Mouse (Mus musculus) forebrain, postnatal 0 days (tissue): ENCODE data around the gene Nr2c2ap. TPM values are rescaled to one million over a fixed set of nuclear protein-coding genes. Genes with fewer than 3 reads are reported as not detected.
A peak's percentile ranks its signal among the peaks of the same experiment; 100 is the strongest.

Experiments used
- ATAC-seq: fragments of 200-750 bp; cut with Nextera tagmentation; 2 replicates; pipeline ENCODE4 v1.8.0; 2017; ENCODE audit warnings: mild to moderate bottlenecking, moderate library complexity
- DNase-seq: peaks from one replicate; pipeline ENCODE4 v3.0.0-alpha.2; 2015
- H3K27ac ChIP-seq: fragments of 300-500 bp; sonication (generic); 2 replicates; pipeline ENCODE4 v1.5.1; 2014; ENCODE audit warnings: low read depth, mild to moderate bottlenecking, antibody characterized with exemption, low read length, moderate library complexity, mixed read lengths
- H3K27me3 ChIP-seq: fragments of 300-500 bp; sonication (generic); 2 replicates; pipeline ENCODE4 v1.6.1; 2014; ENCODE audit warnings: mild to moderate bottlenecking, low read length, mixed read lengths; ENCODE audit not compliant: insufficient read depth
- H3K36me3 ChIP-seq: fragments of 300-500 bp; sonication (generic); 2 replicates; pipeline ENCODE4 v1.6.1; 2014; ENCODE audit warnings: mild to moderate bottlenecking, moderate library complexity; ENCODE audit not compliant: insufficient read depth
- H3K4me1 ChIP-seq: fragments of 300-500 bp; sonication (generic); 2 replicates; pipeline ENCODE4 v1.6.1; 2014; ENCODE audit warnings: antibody characterized with exemption; ENCODE audit not compliant: insufficient read depth
- H3K4me2 ChIP-seq: fragments of 300-500 bp; sonication (generic); 2 replicates; pipeline ENCODE4 v1.6.1; 2014; ENCODE audit warnings: low read depth, mild to moderate bottlenecking, moderate library complexity
- H3K4me3 ChIP-seq: fragments of 300-500 bp; sonication (generic); 2 replicates; pipeline ENCODE4 v1.5.1; 2014; ENCODE audit warnings: low read depth, low read length, mixed read lengths
- H3K9ac ChIP-seq: fragments of 300-500 bp; sonication (generic); 2 replicates; pipeline ENCODE4 v1.6.1; 2014; ENCODE audit warnings: mild to moderate bottlenecking
- H3K9me3 ChIP-seq: fragments of 300-500 bp; sonication (generic); 2 replicates; pipeline ENCODE4 v1.6.1; 2016; ENCODE audit warnings: low read length
- CTCF ChIP-seq: sonication (generic); IDR thresholded peaks from 2 replicates; pipeline ENCODE4 v1.5.1; 2016; ENCODE audit warnings: antibody characterized with exemption, control low read depth, low read depth
- WGBS: fragments of 180-500 bp; shearing (Covaris S2); extraction: QIAGEN DNeasy Blood & Tissue Kit; methylation state at CpG from one replicate; pipeline ENCODE4 v1.1.7; 2014; 5-methylcytosine and 5-hydroxymethylcytosine counted together
- microRNA-seq, 2 experiments: library from miRNA; unstranded; fragments of <30 nt; microRNA quantifications; one replicate each; pipeline ENCODE4; 2016
- polyA plus RNA-seq: library from polyadenylated mRNA; unstranded; fragments of >200 nt; fragmentation: Nextera tagmentation; extraction: Ambion mirVana; gene quantifications from 2 replicates; pipeline ENCODE4 v1.2.1, GENCODE M21; 2015
- total RNA-seq: library from RNA; depleted of rRNA; stranded (reverse); fragments of >200 nt; gene quantifications from 2 replicates; pipeline ENCODE4 v1.2.3, GENCODE M21; 2014; rRNA removed

Nr2c2ap gene
- total and polyA plus RNA-seq, 2 experiments from 2014 or later, result 6.6 to 55.9 TPM

GRCm38 (mm10) chr8:70173320-70173719 lies 42.2 kb downstream of the Nr2c2ap start:
- H3K4me3 ChIP-seq, result no peak overlapping the region
- no peak for DNase-seq
- H3K9me3 ChIP-seq, result no peaks in the 10 kb centered on the region
- H3K27ac ChIP-seq, result no peak overlapping the region
- no peaks in the 10 kb centered on the region for H3K27me3 ChIP-seq
- ATAC-seq, result no peak
- H3K4me2 ChIP-seq, result 0 out of 2 replicates have a peak overlapping the region, but pooled peaks have one; percentile 57
- WGBS, result 81% methylated on average over 5 of the region's 5 CpGs
- no peak overlapping the region for H3K9ac ChIP-seq
- H3K4me1 ChIP-seq, result 0 out of 2 replicates have a peak, but pooled peaks cover 4% of the 10 kb centered on the region
- peaks cover 12% of the 10 kb centered on the region for H3K36me3 ChIP-seq
- TF ChIP-seq CTCF, result no peak

- Histone ChIP-seq H3K4me1 (0 out of 2 replicates have a peak, but pooled peaks cover 4% of the 10 kb centered on the region), H3K27ac (no peak overlapping the region), H3K36me3 (peaks cover 19% of the 10 kb centered on the region), H3K4me2 (no peak overlapping the region), H3K9me3 (no peaks in the 10 kb centered on the region), H3K4me3 (no peak overlapping the region), H3K9ac (no peak overlapping the region), H3K27me3 (no peaks in the 10 kb centered on the region)
- no peak for TF ChIP-seq CTCF
- DNase-seq, result no peak
- ATAC-seq, result no peak
- WGBS, result 92% methylated on average over 7 of the region's 7 CpGs
Measured at GRCm38 (mm10) chr8:70174079-70174478, 42.9 kb downstream of the Nr2c2ap start.

GRCm38 (mm10) chr8:70178231-70178630 lies 47.1 kb downstream of the Nr2c2ap start:
- WGBS, result 96% methylated on average over 2 of the region's 2 CpGs
- Histone ChIP-seq H3K4me3 (no peak overlapping the region), H3K27me3 (no peaks in the 10 kb centered on the region), H3K27ac (no peak overlapping the region), H3K4me2 (no peak overlapping the region), H3K9me3 (no peaks in the 10 kb centered on the region), H3K4me1 (0 out of 2 replicates have a peak, but pooled peaks cover 3% of the 10 kb centered on the region), H3K9ac (no peak overlapping the region), H3K36me3 (peaks cover 38% of the 10 kb centered on the region)
- no peak for ATAC-seq
- no peak for TF ChIP-seq CTCF
- no peak for DNase-seq

GRCm38 (mm10) chr8:70179082-70179481 lies 47.9 kb downstream of the Nr2c2ap start:
- DNase-seq, result no peak
- H3K4me2 ChIP-seq, result no peak overlapping the region
- WGBS, result 97% methylated on average over 4 of the region's 4 CpGs

GRCm38 (mm10) chr8:70181212-70181902 lies 50.2 kb downstream of the Nr2c2ap start:
- no peak overlapping the region for H3K4me3 ChIP-seq
- no peaks in the 10 kb centered on the region for H3K9me3 ChIP-seq
- H3K36me3 ChIP-seq, result peaks cover 39% of the 10 kb centered on the region
- DNase-seq (no peak), ATAC-seq (no peak)
- H3K9ac ChIP-seq, result no peak overlapping the region
- no peak overlapping the region for H3K4me2 ChIP-seq
- no peaks in the 10 kb centered on the region for H3K27me3 ChIP-seq
- H3K4me1 ChIP-seq, result no peaks in the 10 kb centered on the region
- no peak overlapping the region for H3K27ac ChIP-seq
- TF ChIP-seq CTCF, result no peak
- 90% methylated on average over 16 of the region's 16 CpGs for WGBS

More at GRCm38 (mm10) chr8:70179082-70179481, 47.9 kb downstream of the Nr2c2ap start:
- no peaks in the 10 kb centered on the region for H3K9me3 ChIP-seq
- H3K27me3 ChIP-seq, result no peaks in the 10 kb centered on the region
- H3K36me3 ChIP-seq, result peaks cover 39% of the 10 kb centered on the region
- H3K4me1 ChIP-seq, result no peaks in the 10 kb centered on the region
- no peak overlapping the region for H3K27ac ChIP-seq
- no peak overlapping the region for H3K4me3 ChIP-seq
- TF ChIP-seq CTCF, result peak; percentile 43
- H3K9ac ChIP-seq, result no peak overlapping the region
- ATAC-seq, result no peak

GRCm38 (mm10) chr8:70181903-70182252 lies 50.7 kb downstream of the Nr2c2ap start:
- 86% methylated on average over 2 of the region's 2 CpGs for WGBS
- no peaks in the 10 kb centered on the region for H3K27me3 ChIP-seq
- no peaks in the 10 kb centered on the region for H3K4me1 ChIP-seq
- H3K36me3 ChIP-seq, result peaks cover 43% of the 10 kb centered on the region
- no peak overlapping the region for H3K4me3 ChIP-seq
- H3K9ac ChIP-seq, result no peak overlapping the region
- no peaks in the 10 kb centered on the region for H3K9me3 ChIP-seq
- H3K4me2 ChIP-seq, result no peak overlapping the region
- no peak for ATAC-seq
- no peak for TF ChIP-seq CTCF
- no peak overlapping the region for H3K27ac ChIP-seq
- DNase-seq, result no peak

GRCm38 (mm10) chr8:70183194-70183593 lies 52.1 kb downstream of the Nr2c2ap start:
- H3K4me2 ChIP-seq, result no peak overlapping the region
- no peak overlapping the region for H3K27ac ChIP-seq
- 90% methylated on average over 4 of the region's 4 CpGs for WGBS
- no peak for ATAC-seq
- DNase-seq, result no peak
- H3K27me3 ChIP-seq, result no peaks in the 10 kb centered on the region
- H3K36me3 ChIP-seq, result peaks cover 39% of the 10 kb centered on the region
- H3K9ac ChIP-seq, result no peak overlapping the region
- no peak overlapping the region for H3K4me3 ChIP-seq
- no peaks in the 10 kb centered on the region for H3K4me1 ChIP-seq
- H3K9me3 ChIP-seq, result no peaks in the 10 kb centered on the region
- TF ChIP-seq CTCF, result no peak

Small RNA genes lying within 50 kb of the gene (microRNA-seq; reads per million reads assigned to microRNA genes)
- gene Mir7066, result 2.3 to 5.4 reads per million in 2 experiments

Other genes starting within 250 kb of the Nr2c2ap start
- 13.5 and 13.8 TPM in 2 replicates for gene Cilp2, start 243.6 kb upstream of the Nr2c2ap start, total RNA-seq
- 9.5 and 10.1 TPM in 2 replicates for gene Cilp2, start 243.6 kb upstream of the Nr2c2ap start, polyA plus RNA-seq
- gene Tssk6, start 229.1 kb upstream of the Nr2c2ap start, total RNA-seq, result 0.95 TPM in 1 of 2 replicates, not detected in the other
- gene Tssk6, start 229.1 kb upstream of the Nr2c2ap start, polyA plus RNA-seq, result 2.9 and 4.1 TPM in 2 replicates
- 90.7 and 130 TPM in 2 replicates for gene Ndufa13, start 228.8 kb upstream of the Nr2c2ap start, total RNA-seq
- 209 and 263 TPM in 2 replicates for gene Ndufa13, start 228.8 kb upstream of the Nr2c2ap start, polyA plus RNA-seq
- gene Yjefn3, start 228.6 kb upstream of the Nr2c2ap start, total RNA-seq, result 8.9 and 15.0 TPM in 2 replicates
- gene Yjefn3, start 228.6 kb upstream of the Nr2c2ap start, polyA plus RNA-seq, result 15.3 and 16.5 TPM in 2 replicates
- 22.9 and 27.8 TPM in 2 replicates for gene Gatad2a, start 134.9 kb upstream of the Nr2c2ap start, total RNA-seq
- gene Gatad2a, start 134.9 kb upstream of the Nr2c2ap start, polyA plus RNA-seq, result 21.7 and 24.9 TPM in 2 replicates
- gene Mau2, start 88.6 kb upstream of the Nr2c2ap start, total RNA-seq, result 137 and 142 TPM in 2 replicates
- 46.6 and 56.2 TPM in 2 replicates for gene Mau2, start 88.6 kb upstream of the Nr2c2ap start, polyA plus RNA-seq
- 19.9 and 20.9 TPM in 2 replicates for gene Sugp1, start 88.5 kb upstream of the Nr2c2ap start, total RNA-seq
- gene Sugp1, start 88.5 kb upstream of the Nr2c2ap start, polyA plus RNA-seq, result 41.8 and 46.1 TPM in 2 replicates
- gene Tm6sf2, start 58.4 kb upstream of the Nr2c2ap start, total RNA-seq, result 0.92 and 3.0 TPM in 2 replicates
- 0.18 and 0.56 TPM in 2 replicates for gene Tm6sf2, start 58.4 kb upstream of the Nr2c2ap start, polyA plus RNA-seq
- 0.31 and 0.48 TPM in 2 replicates for gene Hapln4, start 47.9 kb upstream of the Nr2c2ap start, total RNA-seq
- 0.53 and 0.71 TPM in 2 replicates for gene Hapln4, start 47.9 kb upstream of the Nr2c2ap start, polyA plus RNA-seq
- gene Ncan, start 10.5 kb upstream of the Nr2c2ap start, total RNA-seq, result 316 and 372 TPM in 2 replicates
- 112 and 209 TPM in 2 replicates for gene Ncan, start 10.5 kb upstream of the Nr2c2ap start, polyA plus RNA-seq
- 8.5 and 10.2 TPM in 2 replicates for gene Rfxank, start 7.8 kb downstream of the Nr2c2ap start, total RNA-seq
- gene Rfxank, start 7.8 kb downstream of the Nr2c2ap start, polyA plus RNA-seq, result 6.0 and 7.9 TPM in 2 replicates
- 59.3 and 74.9 TPM in 2 replicates for gene Borcs8, start 8.2 kb downstream of the Nr2c2ap start, total RNA-seq
- 56.5 and 64.4 TPM in 2 replicates for gene Borcs8, start 8.2 kb downstream of the Nr2c2ap start, polyA plus RNA-seq
- 0.90 TPM in 1 of 2 replicates, not detected in the other for gene Mef2b, start 8.4 kb downstream of the Nr2c2ap start, total RNA-seq
- 1.3 and 1.7 TPM in 2 replicates for gene Mef2b, start 8.4 kb downstream of the Nr2c2ap start, polyA plus RNA-seq
- gene Tmem161a, start 41.0 kb downstream of the Nr2c2ap start, total RNA-seq, result 60.7 and 74.9 TPM in 2 replicates
- 43.3 and 52.7 TPM in 2 replicates for gene Tmem161a, start 41.0 kb downstream of the Nr2c2ap start, polyA plus RNA-seq
- gene Slc25a42, start 81.0 kb downstream of the Nr2c2ap start, total RNA-seq, result 11.7 and 12.0 TPM in 2 replicates
- gene Slc25a42, start 81.0 kb downstream of the Nr2c2ap start, polyA plus RNA-seq, result 4.6 and 6.2 TPM in 2 replicates
- gene Sugp2, start 102.9 kb downstream of the Nr2c2ap start, total RNA-seq, result 119 and 129 TPM in 2 replicates
- gene Sugp2, start 102.9 kb downstream of the Nr2c2ap start, polyA plus RNA-seq, result 50.9 and 65.0 TPM in 2 replicates
- 108 and 136 TPM in 2 replicates for gene Armc6, start 103.1 kb downstream of the Nr2c2ap start, total RNA-seq
- 119 and 122 TPM in 2 replicates for gene Armc6, start 103.1 kb downstream of the Nr2c2ap start, polyA plus RNA-seq
- gene Homer3, start 151.5 kb downstream of the Nr2c2ap start, total RNA-seq, result 27.2 and 34.7 TPM in 2 replicates
- gene Homer3, start 151.5 kb downstream of the Nr2c2ap start, polyA plus RNA-seq, result 20.2 and 23.9 TPM in 2 replicates
- 46.6 and 49.3 TPM in 2 replicates for gene Ddx49, start 171.2 kb downstream of the Nr2c2ap start, total RNA-seq
- 49.3 and 54.9 TPM in 2 replicates for gene Ddx49, start 171.2 kb downstream of the Nr2c2ap start, polyA plus RNA-seq
- gene Cope, start 171.2 kb downstream of the Nr2c2ap start, total RNA-seq, result 86.6 and 110 TPM in 2 replicates
- 259 and 296 TPM in 2 replicates for gene Cope, start 171.2 kb downstream of the Nr2c2ap start, polyA plus RNA-seq
- 52.5 and 58.4 TPM in 2 replicates for gene Cers1, start 184.4 kb downstream of the Nr2c2ap start, total RNA-seq
- gene Cers1, start 184.4 kb downstream of the Nr2c2ap start, polyA plus RNA-seq, result 37.8 and 45.3 TPM in 2 replicates
- gene Gdf1, start 198.5 kb downstream of the Nr2c2ap start, total RNA-seq, result 8.1 and 9.3 TPM in 2 replicates
- gene Gdf1, start 198.5 kb downstream of the Nr2c2ap start, polyA plus RNA-seq, result 6.2 and 8.0 TPM in 2 replicates
- gene Upf1, start 221.9 kb downstream of the Nr2c2ap start, total RNA-seq, result 28.1 and 38.7 TPM in 2 replicates
- 7.1 and 9.0 TPM in 2 replicates for gene Upf1, start 221.9 kb downstream of the Nr2c2ap start, polyA plus RNA-seq
- 0.81 TPM in 1 of 2 replicates, not detected in the other for gene Comp, start 242.2 kb downstream of the Nr2c2ap start, total RNA-seq
- 0.05 and 0.29 TPM in 2 replicates for gene Comp, start 242.2 kb downstream of the Nr2c2ap start, polyA plus RNA-seq